Mouse (Mus musculus): Measurements from ENCODE around the gene Cep350. TPM values are rescaled to one million over a fixed set of nuclear protein-coding genes. Genes with fewer than 3 reads are reported as not detected.
A peak's percentile ranks its signal among the peaks of the same experiment; 100 is the strongest.

Gene Cep350
- 10.9 and 11.4 TPM in 2 replicates for polyA plus RNA-seq (2012; rRNA removed)

DNA sequence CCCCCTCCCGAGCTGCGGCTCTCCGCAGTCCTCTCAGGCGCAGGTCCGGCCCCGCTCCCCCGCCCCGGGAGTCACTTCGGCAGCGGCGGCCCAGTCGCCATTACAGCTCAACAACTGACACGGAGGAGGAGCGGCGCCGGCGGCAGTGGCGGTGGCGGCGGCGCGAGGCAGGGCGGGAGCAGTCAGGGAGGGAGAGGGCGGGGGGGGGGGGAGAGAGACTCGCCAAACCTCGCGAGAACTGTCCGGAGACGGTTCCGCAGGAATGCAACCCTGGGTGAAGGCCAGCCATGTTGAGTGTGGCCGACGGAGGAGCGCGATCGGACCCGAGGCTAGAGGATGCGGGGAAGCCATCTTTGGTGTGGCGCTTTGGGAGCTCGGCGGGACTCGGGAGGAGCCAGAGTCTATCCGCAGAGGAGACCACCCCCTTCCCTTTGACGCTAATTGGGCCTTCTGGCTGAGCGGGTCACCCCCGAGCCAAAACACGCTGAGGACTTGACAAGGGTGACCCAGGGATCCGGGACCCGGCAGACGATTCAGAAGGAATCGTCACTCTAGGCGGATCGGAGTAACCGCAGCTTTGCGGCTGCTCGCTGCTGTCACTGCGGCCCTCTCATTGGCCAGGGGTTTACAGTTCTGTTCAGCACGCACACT lies at the start of gene Cep350:
Cep350 (minus strand) TSS at position 188 of the 651 bp plus-strand sequence.
- Histone ChIP-seq H3K4me1 (ENCODE audit: control insufficient read depth, insufficient read depth, low read length) (peaks cover 3% of the 10 kb centered on the region; the same call in 1 of the 2 replicates), H3K4me3 (ENCODE audit: insufficient read depth, low read length) (peak within 1 kb of the TSS; percentile 59), H3K27ac (ENCODE audit: insufficient read depth, low read length) (peak within 1 kb of the TSS; percentile 94)
- TF ChIP-seq POLR2A (IDR thresholded peaks at IDR 0.05; ENCODE audit: extremely low read depth, insufficient read depth, low read length) = peak; percentile 80
- TF ChIP-seq CTCF (IDR thresholded peaks at IDR 0.05; ENCODE audit: extremely low read depth, insufficient read depth, low read length) = no peak

DNA sequence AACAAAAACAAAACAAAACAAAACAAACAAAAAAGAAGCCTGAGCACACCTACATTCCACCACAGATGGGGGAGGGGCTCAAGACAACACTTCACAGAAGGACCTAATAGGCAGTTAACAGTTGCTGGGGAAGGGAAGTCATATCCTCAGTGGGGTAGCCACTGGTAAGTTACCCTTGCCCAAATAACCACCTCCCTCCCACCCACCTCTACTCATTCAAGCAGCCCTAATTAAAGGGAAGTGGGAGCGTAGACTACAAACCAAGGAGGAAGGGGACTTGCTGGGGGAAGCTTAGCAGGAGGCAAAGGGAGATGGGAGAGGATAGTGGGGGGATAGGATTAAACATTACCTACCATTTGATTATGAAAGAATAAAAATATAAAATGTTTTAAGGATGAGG lies 47.3 kb upstream of the Cep350 start:
- TF ChIP-seq CTCF (IDR thresholded peaks at IDR 0.05; ENCODE audit: extremely low read depth, insufficient read depth, low read length) = no peak
- Histone ChIP-seq H3K4me3 (ENCODE audit: insufficient read depth, low read length) (no peak overlapping the region), H3K27ac (ENCODE audit: insufficient read depth, low read length) (no peak overlapping the region), H3K4me1 (ENCODE audit: control insufficient read depth, insufficient read depth, low read length) (peaks cover 3% of the 10 kb centered on the region; the same call in 1 of the 2 replicates)

DNA sequence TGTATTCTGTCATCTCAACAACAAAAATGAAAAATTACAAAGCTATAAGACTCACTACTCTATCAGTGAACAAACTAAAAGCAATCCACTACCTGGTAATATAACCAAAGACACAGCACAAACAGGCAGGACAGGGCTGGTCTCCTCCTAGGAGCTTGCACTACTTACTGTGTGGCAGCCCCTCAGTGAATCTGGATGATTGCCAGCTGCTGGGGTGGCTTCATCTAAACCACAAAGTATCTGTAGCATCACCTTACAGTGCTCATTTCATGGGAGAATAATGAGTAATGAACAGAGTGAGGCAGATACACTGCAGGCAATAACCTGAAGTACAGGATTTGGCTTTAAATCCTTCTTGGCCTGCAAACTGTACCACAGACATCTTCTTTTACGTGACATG lies 46.7 kb upstream of the Cep350 start:
- TF ChIP-seq POLR2A (IDR thresholded peaks at IDR 0.05; ENCODE audit: extremely low read depth, insufficient read depth, low read length) (no peak), CTCF (IDR thresholded peaks at IDR 0.05; ENCODE audit: extremely low read depth, insufficient read depth, low read length) (no peak)
- H3K4me3 ChIP-seq (ENCODE audit: insufficient read depth, low read length) = no peak overlapping the region
- no peak overlapping the region for H3K27ac ChIP-seq (ENCODE audit: insufficient read depth, low read length)
- peaks cover 2% of the 10 kb centered on the region; the same call in 1 of the 2 replicates for H3K4me1 ChIP-seq (ENCODE audit: control insufficient read depth, insufficient read depth, low read length)

DNA sequence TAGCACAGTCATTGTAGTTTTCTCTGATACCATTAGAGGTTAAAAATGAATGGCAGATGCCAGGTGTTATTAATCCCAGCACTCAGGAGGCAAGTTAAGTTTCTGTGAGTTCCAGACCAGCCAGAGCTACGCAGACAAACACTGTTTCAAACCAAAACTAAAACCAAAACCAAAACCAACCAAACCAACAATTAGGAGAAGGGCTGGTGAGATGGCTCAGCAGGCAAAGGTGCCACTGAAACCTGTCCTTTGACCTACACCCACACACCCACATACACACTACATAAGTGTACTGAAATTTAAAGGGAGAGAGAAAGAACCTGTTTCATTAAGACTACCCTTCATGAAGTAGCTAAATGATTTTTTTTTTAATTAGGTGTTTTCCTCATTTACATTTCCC lies 35.9 kb upstream of the Cep350 start:
- H3K4me3 ChIP-seq (ENCODE audit: insufficient read depth, low read length) = no peak overlapping the region
- TF ChIP-seq POLR2A (IDR thresholded peaks at IDR 0.05; ENCODE audit: extremely low read depth, insufficient read depth, low read length) (no peak), CTCF (IDR thresholded peaks at IDR 0.05; ENCODE audit: extremely low read depth, insufficient read depth, low read length) (no peak)
- H3K4me1 ChIP-seq (ENCODE audit: control insufficient read depth, insufficient read depth, low read length) = no peaks in the 10 kb centered on the region
- H3K27ac ChIP-seq (ENCODE audit: insufficient read depth, low read length) = no peak overlapping the region

DNA sequence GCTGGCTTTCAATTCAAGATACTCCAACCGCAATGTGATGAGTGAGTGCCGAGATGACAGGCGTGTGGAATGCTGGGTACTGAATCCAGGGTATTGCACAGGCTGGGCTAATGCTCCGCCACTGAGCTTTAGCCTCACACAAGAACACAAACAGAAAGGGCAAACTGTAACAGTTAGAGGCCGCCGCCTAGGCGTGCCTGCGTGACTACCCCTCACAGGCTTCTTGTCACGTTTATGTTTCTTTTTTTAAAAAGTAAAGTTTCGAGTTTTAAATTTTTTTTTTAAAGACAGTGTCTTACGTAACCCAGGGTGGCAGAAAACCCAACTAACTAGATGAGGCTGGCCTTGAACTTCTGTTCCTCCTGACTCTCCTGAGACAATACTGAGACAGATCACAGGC lies 32.9 kb upstream of the Cep350 start:
- Histone ChIP-seq H3K27ac (ENCODE audit: insufficient read depth, low read length) (no peak overlapping the region), H3K4me1 (ENCODE audit: control insufficient read depth, insufficient read depth, low read length) (no peaks in the 10 kb centered on the region), H3K4me3 (ENCODE audit: insufficient read depth, low read length) (no peak overlapping the region)
- TF ChIP-seq POLR2A (IDR thresholded peaks at IDR 0.05; ENCODE audit: extremely low read depth, insufficient read depth, low read length) (no peak), CTCF (IDR thresholded peaks at IDR 0.05; ENCODE audit: extremely low read depth, insufficient read depth, low read length) (no peak)

DNA sequence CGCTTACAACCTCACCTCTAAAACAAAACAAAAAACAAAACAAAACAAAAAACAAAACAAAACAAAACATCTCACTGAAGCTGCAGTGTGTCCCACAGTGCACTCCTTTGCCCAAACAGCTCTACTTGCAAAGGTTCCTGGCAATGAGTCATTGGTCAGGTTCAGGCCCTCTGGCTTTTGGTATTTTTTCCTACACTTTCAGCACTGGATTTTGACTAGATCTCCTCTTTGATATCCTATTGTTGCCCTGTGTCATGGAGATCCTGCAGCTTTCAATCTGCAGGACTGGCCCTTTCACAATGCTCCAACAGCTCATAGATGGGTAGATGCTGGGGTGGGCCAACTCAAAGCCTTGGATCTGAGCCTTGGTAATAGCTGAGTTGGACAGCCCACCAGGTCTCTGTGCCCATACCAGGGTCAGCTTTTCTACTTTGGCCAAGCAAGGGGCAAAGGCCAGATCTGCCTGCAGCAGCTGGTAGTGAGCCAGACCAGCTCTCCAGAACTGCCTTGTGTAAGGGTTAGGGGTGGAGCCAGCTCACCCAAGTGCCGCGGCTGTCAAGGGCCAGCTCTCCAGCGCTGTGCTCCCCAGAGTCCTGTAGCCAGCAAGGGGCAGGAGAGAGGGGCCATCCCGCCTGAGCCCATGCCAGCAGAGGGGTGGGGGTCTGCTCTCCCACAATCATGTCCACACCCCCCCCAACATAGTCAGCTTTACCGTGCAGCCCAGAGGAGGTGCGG lies 30.3 kb upstream of the Cep350 start:
- H3K4me1 ChIP-seq (ENCODE audit: control insufficient read depth, insufficient read depth, low read length) = no peaks in the 10 kb centered on the region
- TF ChIP-seq POLR2A (IDR thresholded peaks at IDR 0.05; ENCODE audit: extremely low read depth, insufficient read depth, low read length) = no peak
- TF ChIP-seq CTCF (IDR thresholded peaks at IDR 0.05; ENCODE audit: extremely low read depth, insufficient read depth, low read length) = no peak
- H3K27ac ChIP-seq (ENCODE audit: insufficient read depth, low read length) = no peak overlapping the region
- H3K4me3 ChIP-seq (ENCODE audit: insufficient read depth, low read length) = no peak overlapping the region

DNA sequence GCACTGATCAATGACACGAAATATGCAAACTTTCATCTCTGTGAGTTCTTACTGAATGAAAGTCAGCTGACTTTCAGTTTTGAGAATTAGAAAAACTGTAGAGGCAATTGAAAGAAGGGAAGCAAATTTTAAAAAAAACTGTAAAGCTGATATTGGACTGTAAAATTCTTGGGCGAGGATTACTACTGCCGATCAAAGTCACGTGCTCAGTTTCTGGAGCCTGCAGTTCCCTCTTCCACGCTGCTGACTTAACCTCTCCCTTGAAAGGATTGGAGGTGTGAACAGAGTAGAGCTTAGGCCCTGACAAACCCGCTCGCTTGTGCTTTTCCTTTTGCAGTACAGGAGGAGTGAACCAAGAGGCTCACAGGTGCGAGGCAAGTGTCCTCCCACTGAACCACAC lies 29.3 kb upstream of the Cep350 start:
- Histone ChIP-seq H3K27ac (ENCODE audit: insufficient read depth, low read length) (no peak overlapping the region), H3K4me1 (ENCODE audit: control insufficient read depth, insufficient read depth, low read length) (no peaks in the 10 kb centered on the region), H3K4me3 (ENCODE audit: insufficient read depth, low read length) (no peak overlapping the region)
- TF ChIP-seq CTCF (IDR thresholded peaks at IDR 0.05; ENCODE audit: extremely low read depth, insufficient read depth, low read length) (no peak), POLR2A (IDR thresholded peaks at IDR 0.05; ENCODE audit: extremely low read depth, insufficient read depth, low read length) (no peak)

DNA sequence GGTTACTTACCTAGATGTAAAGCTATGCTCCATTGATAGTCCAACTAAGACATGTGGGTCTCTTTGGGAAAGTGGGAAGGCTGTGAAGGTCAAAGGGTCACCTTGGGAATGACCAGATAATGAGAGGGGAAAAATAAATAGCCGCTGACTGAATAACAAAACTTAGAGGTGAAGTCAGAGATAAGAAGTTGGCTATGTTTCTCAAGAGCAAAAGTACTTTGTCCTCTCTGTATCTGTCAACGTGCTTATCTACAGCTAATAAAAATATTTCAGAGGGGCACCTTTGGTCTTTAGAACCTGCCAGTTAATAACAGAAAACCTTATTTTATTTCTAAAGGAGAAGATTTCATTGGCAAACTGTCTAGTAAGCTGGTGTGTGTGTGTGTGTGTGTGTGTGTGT lies 22.6 kb upstream of the Cep350 start:
- Histone ChIP-seq H3K4me1 (ENCODE audit: control insufficient read depth, insufficient read depth, low read length) (no peaks in the 10 kb centered on the region), H3K4me3 (ENCODE audit: insufficient read depth, low read length) (no peak overlapping the region), H3K27ac (ENCODE audit: insufficient read depth, low read length) (no peak overlapping the region)
- TF ChIP-seq POLR2A (IDR thresholded peaks at IDR 0.05; ENCODE audit: extremely low read depth, insufficient read depth, low read length) (no peak), CTCF (IDR thresholded peaks at IDR 0.05; ENCODE audit: extremely low read depth, insufficient read depth, low read length) (no peak)

DNA sequence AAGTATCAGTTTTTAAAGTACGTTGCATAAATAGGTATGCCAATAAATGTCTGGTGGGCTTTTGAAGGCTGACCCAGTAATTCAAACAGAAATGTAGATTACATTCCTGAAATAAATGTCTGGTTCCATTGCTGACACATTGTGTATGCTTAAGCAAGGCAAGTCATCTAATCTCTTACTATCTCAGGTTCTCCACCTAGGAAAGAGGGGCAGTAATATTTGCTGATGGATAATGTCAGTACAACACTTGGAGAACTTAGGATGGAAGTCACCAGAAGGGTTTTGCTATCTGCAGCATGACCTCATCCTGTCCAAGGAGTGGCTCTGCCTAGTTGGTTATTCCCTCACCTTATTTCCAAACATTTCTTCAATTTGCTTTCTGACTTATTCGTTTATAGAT lies 21.5 kb upstream of the Cep350 start:
- no peak for TF ChIP-seq POLR2A (IDR thresholded peaks at IDR 0.05; ENCODE audit: extremely low read depth, insufficient read depth, low read length)
- TF ChIP-seq CTCF (IDR thresholded peaks at IDR 0.05; ENCODE audit: extremely low read depth, insufficient read depth, low read length) = no peak
- Histone ChIP-seq H3K27ac (ENCODE audit: insufficient read depth, low read length) (no peak overlapping the region), H3K4me1 (ENCODE audit: control insufficient read depth, insufficient read depth, low read length) (no peaks in the 10 kb centered on the region), H3K4me3 (ENCODE audit: insufficient read depth, low read length) (no peak overlapping the region)

DNA sequence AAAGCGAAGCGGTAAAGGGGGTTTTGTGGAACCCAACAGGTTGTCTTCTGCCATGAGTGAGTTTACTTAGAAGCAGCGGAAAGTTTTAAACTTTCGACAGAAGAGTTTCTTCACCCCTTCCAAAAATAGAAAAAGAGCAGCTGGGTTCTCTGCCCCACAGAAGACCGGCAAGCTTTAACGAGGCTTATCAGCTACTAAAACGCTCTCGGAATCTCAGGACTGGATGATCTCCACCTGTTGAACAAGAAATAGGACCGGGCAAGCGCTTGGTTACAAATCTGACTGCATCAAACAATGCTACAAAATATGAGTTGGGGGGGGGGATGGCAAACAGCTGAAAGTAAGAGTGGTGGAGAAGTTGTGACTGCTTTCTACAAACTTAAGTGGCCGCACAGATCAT lies 17.3 kb upstream of the Cep350 start:
- Histone ChIP-seq H3K4me3 (ENCODE audit: insufficient read depth, low read length) (no peak overlapping the region), H3K27ac (ENCODE audit: insufficient read depth, low read length) (no peak overlapping the region), H3K4me1 (ENCODE audit: control insufficient read depth, insufficient read depth, low read length) (no peaks in the 10 kb centered on the region)
- TF ChIP-seq POLR2A (IDR thresholded peaks at IDR 0.05; ENCODE audit: extremely low read depth, insufficient read depth, low read length) = no peak
- no peak for TF ChIP-seq CTCF (IDR thresholded peaks at IDR 0.05; ENCODE audit: extremely low read depth, insufficient read depth, low read length)

Data from cortical plate, adult 2 months (tissue).